Mouse (Mus musculus) hindbrain, postnatal 0 days (tissue): Measurements from ENCODE around the gene Ilk. TPM values are rescaled to one million over a fixed set of nuclear protein-coding genes. Genes with fewer than 3 reads are reported as not detected.
"Not testable (repeated sequence)": the region's sequence is repeated elsewhere in the genome, so short reads cannot be mapped to it uniquely, and the experiment has no call there.

Source experiments
- ATAC-seq: fragments of 200-750 bp; cut with Nextera tagmentation; 2 replicates; pipeline ENCODE4 v1.8.0; 2017; ENCODE audit warnings: mild to moderate bottlenecking, moderate TSS enrichment, moderate library complexity
- DNase-seq: peaks from one replicate; pipeline ENCODE4 v3.0.0-alpha.2; 2015; ENCODE audit warnings: low spot score
- H3K27ac ChIP-seq: fragments of 300-500 bp; sonication (generic); 2 replicates; pipeline ENCODE4 v1.5.1; 2014; ENCODE audit warnings: mild to moderate bottlenecking
- H3K27me3 ChIP-seq: fragments of 300-500 bp; sonication (generic); 2 replicates; pipeline ENCODE4 v1.6.1; 2014; ENCODE audit warnings: low read length, mixed read lengths; ENCODE audit not compliant: insufficient read depth
- H3K36me3 ChIP-seq: fragments of 300-500 bp; sonication (generic); 2 replicates; pipeline ENCODE4 v1.6.1; 2014; ENCODE audit warnings: low read length, mixed read lengths; ENCODE audit not compliant: insufficient read depth
- H3K4me1 ChIP-seq: fragments of 300-500 bp; sonication (generic); 2 replicates; pipeline ENCODE4 v1.6.1; 2014; ENCODE audit warnings: antibody characterized with exemption, low read length, mixed read lengths; ENCODE audit not compliant: insufficient read depth
- H3K4me2 ChIP-seq: fragments of 300-500 bp; sonication (generic); 2 replicates; pipeline ENCODE4 v1.6.1; 2014; ENCODE audit warnings: low read depth, mild to moderate bottlenecking, low read length, moderate library complexity, mixed read lengths
- H3K4me3 ChIP-seq: fragments of 300-500 bp; sonication (generic); 2 replicates; pipeline ENCODE4 v1.5.1; 2014; ENCODE audit warnings: low read length
- H3K9ac ChIP-seq: fragments of 300-500 bp; sonication (generic); replicated peaks from 2 replicates; pipeline ENCODE4 v1.6.1; 2014; ENCODE audit warnings: mild to moderate bottlenecking, low read length, moderate library complexity, mixed read lengths
- H3K9me3 ChIP-seq: fragments of 300-500 bp; sonication (generic); 2 replicates; pipeline ENCODE4 v1.6.1; 2016; ENCODE audit warnings: low read length, mixed read lengths
- CTCF ChIP-seq: IDR thresholded peaks from 2 replicates; pipeline ENCODE4 v1.5.1; 2016; ENCODE audit warnings: antibody characterized with exemption, control low read depth, low read depth
- WGBS: fragments of 180-500 bp; shearing (Covaris S2); extraction: QIAGEN DNeasy Blood & Tissue Kit; methylation state at CpG from one replicate; pipeline ENCODE4 v1.1.7; 2014; 5-methylcytosine and 5-hydroxymethylcytosine counted together
- polyA plus RNA-seq: library from polyadenylated mRNA; unstranded; fragments of >200 nt; fragmentation: Nextera tagmentation; extraction: Ambion mirVana; gene quantifications from 2 replicates; pipeline ENCODE4 v1.2.1, GENCODE M21; 2015
- total RNA-seq: library from RNA; depleted of rRNA; stranded (reverse); fragments of >200 nt; gene quantifications from 2 replicates; pipeline ENCODE4 v1.2.3, GENCODE M21; 2014

The Ilk gene
- total and polyA plus RNA-seq, 2 experiments from 2014 or later = 128 to 159 TPM

DNA sequence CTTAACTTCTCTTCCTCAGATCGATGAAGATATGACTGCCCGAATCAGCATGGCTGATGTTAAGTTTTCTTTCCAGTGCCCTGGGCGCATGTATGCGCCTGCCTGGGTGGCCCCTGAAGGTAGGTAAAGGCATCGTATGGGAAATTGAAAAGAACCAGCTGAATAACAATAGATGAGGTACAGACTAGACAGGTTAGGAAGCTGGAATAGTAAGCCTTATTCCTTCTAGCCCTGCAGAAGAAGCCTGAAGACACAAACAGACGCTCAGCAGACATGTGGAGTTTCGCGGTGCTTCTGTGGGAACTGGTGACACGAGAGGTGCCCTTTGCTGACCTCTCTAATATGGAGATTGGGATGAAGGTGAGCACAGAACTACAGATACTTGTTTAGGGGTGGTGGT lies 5.6 kb downstream of the Ilk start:
- DNase-seq = no peak
- Histone ChIP-seq H3K9me3 (no peaks in the 10 kb centered on the region), H3K27ac (no peak overlapping the region), H3K36me3 (peaks cover 22% of the 10 kb centered on the region), H3K4me2 (no peak overlapping the region), H3K9ac (no peak overlapping the region), H3K4me1 (0 out of 2 replicates have a peak, but pooled peaks cover 5% of the 10 kb centered on the region), H3K27me3 (no peaks in the 10 kb centered on the region), H3K4me3 (no peak overlapping the region)
- no peak for ATAC-seq
- no peak for TF ChIP-seq CTCF
- 93% methylated on average over 9 of the region's 9 CpGs for WGBS

DNA sequence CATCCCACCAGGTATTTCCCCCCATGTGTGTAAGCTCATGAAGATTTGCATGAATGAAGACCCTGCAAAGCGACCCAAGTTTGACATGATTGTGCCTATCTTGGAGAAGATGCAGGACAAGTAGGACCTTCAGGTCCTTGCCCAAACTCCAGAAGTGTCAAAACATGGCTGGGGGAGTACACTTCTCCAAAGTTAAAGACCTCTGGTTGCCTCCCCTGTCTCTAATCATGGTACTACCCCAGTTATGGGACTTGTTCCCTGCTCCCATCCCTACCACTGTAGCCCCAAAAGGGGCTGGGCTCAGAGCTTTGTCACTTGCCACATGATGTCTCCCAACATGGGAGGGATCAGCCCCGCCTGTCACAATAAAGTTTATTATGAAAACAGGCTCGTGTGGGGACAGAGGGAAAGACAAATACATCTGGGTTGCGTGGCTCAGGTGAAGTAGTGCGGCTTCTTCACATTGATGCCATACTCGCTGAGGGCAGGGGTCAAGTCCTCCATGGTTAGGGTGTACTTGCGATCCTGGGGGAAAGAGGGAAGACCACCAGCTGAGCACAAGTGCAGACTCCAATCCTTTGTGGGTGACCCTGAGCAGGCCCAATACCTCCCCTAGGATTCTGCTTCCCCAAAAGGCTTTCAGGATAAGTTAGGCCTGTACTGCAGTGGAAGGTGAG lies 6.3 kb downstream of the Ilk start:
- WGBS = 86% methylated on average over 7 of the region's 7 CpGs
- peaks cover 22% of the 10 kb centered on the region for H3K36me3 ChIP-seq
- H3K27me3 ChIP-seq, H3K4me1 ChIP-seq, H3K4me3 ChIP-seq, H3K4me2 ChIP-seq, H3K9ac ChIP-seq, H3K27ac ChIP-seq, DNase-seq, H3K9me3 ChIP-seq, ATAC-seq: not testable (repeated sequence)

DNA sequence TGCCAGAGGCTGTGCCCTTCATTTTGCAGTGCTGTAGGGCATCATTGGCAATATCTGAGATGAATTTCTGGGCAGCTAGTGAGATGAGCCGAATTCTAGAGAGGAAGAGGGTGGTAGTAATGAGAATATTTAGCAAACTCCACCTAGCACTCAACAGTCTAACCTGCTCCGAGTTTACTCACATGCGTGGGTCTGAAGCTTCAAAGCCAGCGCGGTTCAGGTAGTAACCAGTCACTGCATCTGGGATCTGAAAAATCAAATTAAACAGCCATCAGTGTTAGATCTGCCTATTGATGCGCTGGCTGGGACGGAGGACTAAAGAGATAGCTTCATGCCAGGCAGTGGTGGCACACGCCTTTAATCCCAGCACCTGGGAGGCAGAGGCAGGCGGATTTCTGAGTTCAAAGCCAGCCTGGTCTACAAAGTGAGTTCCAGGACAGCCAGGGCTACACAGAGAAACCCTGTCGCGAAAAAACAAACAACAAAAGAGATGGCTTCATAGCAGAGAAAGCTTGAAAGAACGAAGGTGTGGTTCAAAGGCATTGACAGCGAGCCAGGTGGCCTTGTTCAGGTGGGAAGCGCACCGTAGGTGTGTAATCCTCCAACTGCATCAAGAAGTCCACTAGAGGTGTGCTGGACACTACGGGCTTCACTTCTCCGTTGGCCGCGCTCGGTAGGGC lies 7.0 kb downstream of the Ilk start:
- peak overlapping the region; percentile 84 for H3K4me2 ChIP-seq
- H3K9me3 ChIP-seq, H3K4me1 ChIP-seq, DNase-seq, ATAC-seq, H3K27me3 ChIP-seq: not testable (repeated sequence)
- H3K4me3 ChIP-seq = peak overlapping the region; percentile 91
- H3K27ac ChIP-seq = peak overlapping the region; percentile 83
- 35% methylated on average over 20 of the region's 20 CpGs for WGBS
- peak overlapping the region; percentile 87 for H3K9ac ChIP-seq
- H3K36me3 ChIP-seq = peaks cover 22% of the 10 kb centered on the region

DNA sequence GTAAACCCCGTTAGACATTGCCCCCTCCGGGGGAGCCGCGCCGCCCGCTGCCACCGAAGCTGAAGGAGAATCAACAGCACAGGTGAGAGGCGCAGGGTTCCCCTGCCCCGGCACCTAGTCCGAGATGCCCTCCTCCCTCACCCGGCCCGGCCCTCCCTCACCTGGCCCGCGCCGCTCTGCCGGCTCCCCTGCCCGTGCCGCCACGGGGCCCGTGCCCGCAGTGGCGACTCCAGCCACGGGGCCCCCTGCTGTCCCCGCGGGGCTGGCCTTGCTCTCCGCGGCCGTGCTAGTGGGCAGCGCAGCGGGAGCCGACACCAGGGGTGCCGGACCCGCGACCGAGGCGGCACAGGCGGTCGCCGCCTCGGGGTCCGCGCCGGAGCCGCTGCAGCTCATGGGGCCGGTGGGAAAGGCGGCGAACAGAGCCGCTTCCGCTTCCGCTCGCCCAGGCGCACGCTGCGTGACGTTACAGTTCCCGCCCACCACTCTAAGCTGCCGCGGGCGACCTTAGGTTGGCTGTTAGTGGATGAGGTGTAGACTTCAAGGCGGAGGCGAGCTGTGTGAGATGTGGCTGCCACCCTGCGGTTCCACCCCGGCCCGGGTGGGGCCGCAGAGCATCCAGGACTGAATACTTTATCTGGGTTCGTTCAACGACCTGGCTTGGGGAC lies 7.7 kb downstream of the Ilk start, which contains the start of gene Taf10:
Gene Taf10 (minus strand): TSS at position 436 of the 665 bp plus-strand sequence.
- DNase-seq (peak; percentile 94), ATAC-seq (peak; percentile 97)
- peak; percentile 55 for TF ChIP-seq CTCF
- Histone ChIP-seq H3K9ac (peak within 1 kb of the TSS; percentile 87), H3K36me3 (peaks cover 22% of the 10 kb centered on the region), H3K4me2 (peak within 1 kb of the TSS; percentile 84), H3K27ac (peak within 1 kb of the TSS; percentile 83), H3K4me1 (no peaks in the 10 kb centered on the region), H3K27me3 (no peaks in the 10 kb centered on the region), H3K4me3 (peak within 1 kb of the TSS; percentile 91), H3K9me3 (no peaks in the 10 kb centered on the region)
- WGBS = under 1% methylated on average over 64 of the region's 67 CpGs

GRCm38 (mm10) chr7:105747776-105748175 lies 11.4 kb downstream of the Ilk start:
- no peak for DNase-seq
- Histone ChIP-seq H3K4me2 (no peak overlapping the region), H3K4me3 (no peak overlapping the region), H3K27ac (no peak overlapping the region), H3K27me3 (no peaks in the 10 kb centered on the region), H3K9ac (no peak overlapping the region), H3K4me1 (no peaks in the 10 kb centered on the region), H3K9me3 (no peaks in the 10 kb centered on the region), H3K36me3 (no peaks in the 10 kb centered on the region)
- no peak for ATAC-seq
- 72% methylated on average over 2 of the region's 2 CpGs for WGBS
- TF ChIP-seq CTCF = no peak

DNA sequence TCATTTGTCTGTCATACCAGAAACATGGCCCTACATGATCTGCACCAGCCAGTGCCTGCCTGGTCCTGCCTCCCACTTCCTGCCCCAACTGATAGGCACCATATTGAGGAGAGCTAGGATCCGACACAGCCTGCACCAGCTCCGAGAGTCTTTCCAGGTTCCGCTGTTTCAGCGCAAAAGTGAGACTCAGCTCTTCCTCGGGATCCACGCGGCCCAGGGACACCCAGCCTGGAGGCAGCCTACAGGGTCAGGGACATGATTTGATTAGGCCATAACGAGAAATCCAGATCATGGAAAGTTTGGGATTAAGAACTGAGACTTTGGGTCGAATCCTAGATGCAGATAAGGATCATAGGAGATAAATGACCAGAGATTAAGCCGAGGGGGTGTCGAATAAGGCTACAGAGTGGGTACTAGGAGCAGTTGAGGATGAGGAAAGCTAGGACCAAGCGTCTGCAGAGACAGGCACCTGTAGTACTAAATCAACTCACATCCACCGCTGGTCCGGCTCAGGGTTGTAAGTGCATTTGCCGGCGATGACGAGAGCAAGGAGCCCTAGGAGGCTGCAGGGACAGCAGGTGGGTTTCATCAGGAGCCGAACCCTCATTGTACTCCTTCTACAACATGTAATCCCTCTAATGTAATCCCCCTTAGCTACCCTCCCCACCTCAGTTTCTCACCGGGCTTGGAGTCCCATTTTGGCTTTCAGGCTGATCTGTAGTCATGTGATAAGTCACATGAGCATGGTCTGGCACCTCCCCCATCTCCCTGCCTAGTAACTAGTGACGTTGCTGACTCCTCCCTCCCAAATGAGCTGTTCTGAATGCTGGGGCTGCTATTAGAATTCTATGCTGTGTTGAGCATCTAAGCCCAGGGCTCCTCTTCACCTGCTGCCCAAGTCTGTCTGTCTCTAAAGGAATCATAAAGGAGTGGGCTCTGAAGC lies 15.4 kb downstream of the Ilk start, which contains the start of gene Tpp1:
Gene Tpp1 (minus strand): TSS at position 745 of the 943 bp plus-strand sequence.
- Histone ChIP-seq H3K4me3 (peak within 1 kb of the TSS; percentile 50), H3K4me2 (peak within 1 kb of the TSS; percentile 92), H3K9me3 (no peaks in the 10 kb centered on the region), H3K27me3 (no peaks in the 10 kb centered on the region), H3K27ac (peak within 1 kb of the TSS; percentile 76), H3K4me1 (no peaks in the 10 kb centered on the region), H3K36me3 (peaks cover 38% of the 10 kb centered on the region), H3K9ac (peak within 1 kb of the TSS; percentile 61)
- TF ChIP-seq CTCF = no peak
- DNase-seq (peak; percentile 94), ATAC-seq (peak; percentile 95)
- 21% methylated on average over 20 of the region's 20 CpGs for WGBS
